Mouse (Mus musculus): ENCODE data around the gene Csrp1. TPM values are rescaled to one million over a fixed set of nuclear protein-coding genes. Genes with fewer than 3 reads are reported as not detected.

Csrp1 gene
- polyA plus RNA-seq, 1 experiment from 2014 or later = 65.6 TPM

Other genes with a start within 250 kb of the Csrp1 start
- 8.8 and 8.9 TPM in 2 replicates for gene Nav1, start 112.8 kb upstream of the Csrp1 start, polyA plus RNA-seq (2014; fragmentation: Nextera tagmentation; extraction: Ambion mirVana)
- gene Phlda3, start 46.1 kb downstream of the Csrp1 start, polyA plus RNA-seq (2014; fragmentation: Nextera tagmentation; extraction: Ambion mirVana) = 22.5 and 22.8 TPM in 2 replicates
- gene Tnni1, start 59.4 kb downstream of the Csrp1 start, polyA plus RNA-seq (2014; fragmentation: Nextera tagmentation; extraction: Ambion mirVana) = 42.1 and 58.2 TPM in 2 replicates
- 0.99 and 1.7 TPM in 2 replicates for gene Lad1, start 98.5 kb downstream of the Csrp1 start, polyA plus RNA-seq (2014; fragmentation: Nextera tagmentation; extraction: Ambion mirVana)
- 12.9 and 37.4 TPM in 2 replicates for gene Tnnt2, start 116.3 kb downstream of the Csrp1 start, polyA plus RNA-seq (2014; fragmentation: Nextera tagmentation; extraction: Ambion mirVana)
- gene Pkp1, start 199.1 kb downstream of the Csrp1 start, polyA plus RNA-seq (2014; fragmentation: Nextera tagmentation; extraction: Ambion mirVana) = 0.09 and 0.10 TPM in 2 replicates

Data from liver, embryonic 11.5 days (tissue).